Mouse (Mus musculus) kidney, postnatal 0 days (tissue): ENCODE measurements around the gene Lrrc4. TPM values are rescaled to one million over a fixed set of nuclear protein-coding genes. Genes with fewer than 3 reads are reported as not detected.

ENCODE experiments used
- ATAC-seq: fragments of 200-750 bp; cut with Nextera tagmentation; replicated peaks from 2 replicates; pipeline ENCODE4 v1.8.0; 2017; ENCODE audit warnings: low read depth, moderate number of reproducible peaks, moderate TSS enrichment, moderate library complexity; ENCODE audit not compliant: low FRiP score
- DNase-seq: peaks from one replicate; pipeline ENCODE4 v3.0.0-alpha.2; 2016; ENCODE audit warnings: low spot score
- H3K27ac ChIP-seq: fragments of 300-500 bp; sonication (generic); 2 replicates; pipeline ENCODE4 v1.5.1; 2014; ENCODE audit warnings: mild to moderate bottlenecking
- H3K27me3 ChIP-seq: fragments of 300-500 bp; sonication (generic); 2 replicates; pipeline ENCODE4 v1.6.1; 2014; ENCODE audit warnings: low read length, mixed read lengths; ENCODE audit not compliant: insufficient read depth
- H3K36me3 ChIP-seq: fragments of 300-500 bp; sonication (generic); 2 replicates; pipeline ENCODE4 v1.6.1; 2014; ENCODE audit warnings: low read length, mixed read lengths; ENCODE audit not compliant: insufficient read depth
- H3K4me1 ChIP-seq: fragments of 300-500 bp; sonication (generic); replicated peaks from 2 replicates; pipeline ENCODE4 v1.6.1; 2014; ENCODE audit warnings: antibody characterized with exemption, low read length, mixed read lengths; ENCODE audit not compliant: insufficient read depth
- H3K4me2 ChIP-seq: fragments of 300-500 bp; sonication (generic); 2 replicates; pipeline ENCODE4 v1.6.1; 2014; ENCODE audit warnings: mild to moderate bottlenecking, low read length, moderate library complexity, mixed read lengths
- H3K4me3 ChIP-seq: fragments of 300-500 bp; sonication (generic); replicated peaks from 2 replicates; pipeline ENCODE4 v1.5.1; 2014; ENCODE audit warnings: low read depth, low read length
- H3K9ac ChIP-seq: fragments of 300-500 bp; sonication (generic); 2 replicates; pipeline ENCODE4 v1.6.1; 2014; ENCODE audit warnings: low read depth, low read length
- H3K9me3 ChIP-seq: fragments of 300-500 bp; sonication (generic); replicated peaks from 2 replicates; pipeline ENCODE4 v1.6.1; 2016; ENCODE audit warnings: low read length, inconsistent platforms, mixed read lengths
- CTCF ChIP-seq: IDR thresholded peaks from 2 replicates; pipeline ENCODE4 v1.5.1; 2016; ENCODE audit warnings: antibody characterized with exemption, low read depth, mild to moderate bottlenecking, moderate library complexity
- WGBS: fragments of 180-500 bp; shearing (Covaris S2); extraction: QIAGEN DNeasy Blood & Tissue Kit; methylation state at CpG from one replicate; pipeline ENCODE4 v1.1.7; 2014; 5-methylcytosine and 5-hydroxymethylcytosine counted together
- polyA plus RNA-seq: library from polyadenylated mRNA; unstranded; fragments of >200 nt; fragmentation: Nextera tagmentation; extraction: Ambion mirVana; gene quantifications from 2 replicates; pipeline ENCODE4 v1.2.1, GENCODE M21; 2015

The Lrrc4 gene
- polyA plus RNA-seq, 1 experiment from 2014 or later: 0.66 TPM

DNA sequence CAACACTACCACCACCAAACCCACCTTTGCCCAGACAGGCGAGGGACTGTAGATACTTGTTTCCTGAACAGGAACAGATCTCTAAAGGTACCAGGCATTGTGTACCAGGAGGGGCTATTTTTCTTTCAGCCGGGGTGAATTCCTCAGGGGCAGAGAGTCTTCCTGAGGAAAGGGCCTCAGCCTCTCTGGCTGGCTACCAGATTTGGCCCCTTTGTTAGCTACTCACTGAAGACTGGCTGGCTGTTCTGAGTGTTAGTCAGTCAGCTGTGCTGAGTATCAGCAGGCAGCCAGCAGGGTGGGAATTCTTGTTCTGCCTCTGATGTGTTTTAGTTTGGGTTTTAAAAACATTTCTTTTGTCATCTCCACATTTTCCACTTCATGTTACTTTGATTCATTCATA, 198.4 kb downstream of the Lrrc4 start:
- Histone ChIP-seq H3K27ac (no peak overlapping the region), H3K36me3 (no peaks in the 10 kb centered on the region), H3K9me3 (no peaks in the 10 kb centered on the region), H3K4me3 (no peak overlapping the region), H3K4me1 (0 out of 2 replicates have a peak, but pooled peaks cover 3% of the 10 kb centered on the region), H3K4me2 (no peak overlapping the region), H3K9ac (no peak overlapping the region), H3K27me3 (no peaks in the 10 kb centered on the region)
- no peak for TF ChIP-seq CTCF
- WGBS: 58% methylated on average over 2 of the region's 2 CpGs
- ATAC-seq: no peak
- DNase-seq: no peak

DNA sequence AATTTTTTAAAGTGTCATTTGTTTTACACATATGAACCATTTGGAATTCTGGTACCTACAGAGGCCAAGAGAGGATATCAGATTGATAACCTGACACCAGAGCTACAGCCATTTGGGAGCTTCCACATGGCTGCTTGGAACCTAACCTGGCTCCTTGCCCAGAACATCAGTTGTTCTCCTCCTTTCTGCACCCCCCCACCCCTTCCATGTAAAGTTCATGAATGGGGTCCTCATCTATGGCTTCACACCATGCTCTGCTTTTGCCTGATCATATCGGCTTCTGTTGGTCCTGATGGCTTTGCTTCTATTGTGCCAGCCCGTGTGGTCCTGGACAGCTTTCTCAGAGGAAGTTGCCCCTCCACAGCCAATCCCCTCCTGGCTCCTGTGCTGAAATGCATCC, 200.6 kb downstream of the Lrrc4 start:
- WGBS: 76% methylated on average over 2 of the region's 2 CpGs
- Histone ChIP-seq H3K9me3 (no peaks in the 10 kb centered on the region), H3K27me3 (no peaks in the 10 kb centered on the region), H3K9ac (no peak overlapping the region), H3K4me1 (0 out of 2 replicates have a peak, but pooled peaks cover 3% of the 10 kb centered on the region), H3K4me3 (no peak overlapping the region), H3K27ac (no peak overlapping the region), H3K4me2 (no peak overlapping the region), H3K36me3 (peaks cover 3% of the 10 kb centered on the region; the same call in 1 of the 2 replicates)
- DNase-seq (no peak), ATAC-seq (no peak)
- no peak for TF ChIP-seq CTCF

DNA sequence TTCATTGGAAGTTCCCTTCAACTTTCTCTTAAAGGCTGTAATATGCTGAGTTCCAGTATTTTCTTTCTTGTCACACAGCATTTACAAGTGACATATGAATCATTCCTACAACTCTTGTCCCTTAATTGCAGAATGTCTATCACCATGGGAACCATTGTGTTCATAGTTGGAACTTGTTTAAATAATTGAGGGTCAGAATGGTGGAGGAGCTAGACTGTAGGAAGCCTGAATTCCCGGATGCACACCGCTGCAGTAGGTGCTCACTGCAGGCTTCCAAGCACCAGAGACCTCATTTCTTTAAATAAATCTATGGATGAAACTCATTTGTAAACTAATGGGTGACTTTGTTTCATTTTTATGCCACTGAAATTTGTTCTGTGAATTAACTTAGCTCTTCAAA, 201.7 kb downstream of the Lrrc4 start:
- Histone ChIP-seq H3K4me1 (0 out of 2 replicates have a peak, but pooled peaks cover 3% of the 10 kb centered on the region), H3K4me2 (no peak overlapping the region), H3K9ac (no peak overlapping the region), H3K27me3 (no peaks in the 10 kb centered on the region), H3K9me3 (no peaks in the 10 kb centered on the region), H3K36me3 (peaks cover 3% of the 10 kb centered on the region; the same call in 1 of the 2 replicates), H3K27ac (no peak overlapping the region), H3K4me3 (no peak overlapping the region)
- no peak for DNase-seq
- no peak for ATAC-seq
- 63% methylated on average over 2 of the region's 2 CpGs for WGBS
- TF ChIP-seq CTCF: no peak

GRCm38 (mm10) chr6:28628408-28628807, 203.1 kb downstream of the Lrrc4 start:
- TF ChIP-seq CTCF: no peak
- Histone ChIP-seq H3K9ac (no peak overlapping the region), H3K27me3 (no peaks in the 10 kb centered on the region), H3K4me3 (no peak overlapping the region), H3K27ac (no peak overlapping the region), H3K4me2 (no peak overlapping the region), H3K9me3 (no peaks in the 10 kb centered on the region), H3K4me1 (no peaks in the 10 kb centered on the region), H3K36me3 (peaks cover 3% of the 10 kb centered on the region; the same call in 1 of the 2 replicates)
- 85% methylated on average over 1 of the region's 1 CpGs for WGBS
- DNase-seq: no peak
- ATAC-seq: no peak

- Histone ChIP-seq H3K27me3 (no peaks in the 10 kb centered on the region), H3K36me3 (peaks cover 3% of the 10 kb centered on the region; the same call in 1 of the 2 replicates), H3K4me1 (peaks cover 7% of the 10 kb centered on the region; the same call in 1 of the 2 replicates), H3K27ac (no peak overlapping the region), H3K4me2 (no peak overlapping the region), H3K4me3 (no peak overlapping the region), H3K9ac (no peak overlapping the region), H3K9me3 (no peaks in the 10 kb centered on the region)
- ATAC-seq: no peak
- no peak for DNase-seq
- WGBS: 86% methylated on average over 3 of the region's 3 CpGs
- no peak for TF ChIP-seq CTCF
Measured at GRCm38 (mm10) chr6:28622963-28623362, 208.6 kb downstream of the Lrrc4 start.

- no peaks in the 10 kb centered on the region for H3K27me3 ChIP-seq
- no peak for TF ChIP-seq CTCF
- H3K4me2 ChIP-seq: no peak overlapping the region
- no peak overlapping the region for H3K9ac ChIP-seq
- H3K4me3 ChIP-seq: no peak overlapping the region
- DNase-seq: peak; percentile 63
- H3K36me3 ChIP-seq: peaks cover 3% of the 10 kb centered on the region; the same call in 1 of the 2 replicates
- no peak overlapping the region for H3K27ac ChIP-seq
- WGBS: 54% methylated on average over 6 of the region's 6 CpGs
- no peaks in the 10 kb centered on the region for H3K9me3 ChIP-seq
- H3K4me1 ChIP-seq: peaks cover 7% of the 10 kb centered on the region; the same call in 1 of the 2 replicates
- no peak for ATAC-seq
Measured at GRCm38 (mm10) chr6:28622522-28622921, 209.0 kb downstream of the Lrrc4 start.

DNA sequence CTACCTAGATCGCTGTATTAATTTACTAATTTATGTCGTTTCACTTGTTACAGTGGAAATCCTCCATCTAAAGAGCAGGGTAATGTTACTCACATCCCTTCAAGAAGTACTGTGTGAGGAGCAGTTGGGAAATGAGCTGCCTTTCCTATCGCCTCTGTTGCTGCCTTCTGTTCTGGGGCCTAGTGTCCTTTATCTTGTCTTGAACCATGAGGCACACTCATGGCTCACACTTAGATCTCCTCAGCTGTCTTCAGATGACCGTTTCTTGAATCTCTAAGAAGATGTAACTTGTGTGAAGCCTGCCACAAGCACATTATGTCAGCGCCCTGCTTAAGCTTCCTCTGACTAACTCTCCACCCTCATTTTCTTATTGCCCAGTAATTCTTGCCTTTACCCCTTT, 209.6 kb downstream of the Lrrc4 start:
- no peak overlapping the region for H3K27ac ChIP-seq
- no peak for TF ChIP-seq CTCF
- no peak overlapping the region for H3K9ac ChIP-seq
- no peaks in the 10 kb centered on the region for H3K27me3 ChIP-seq
- WGBS: 64% methylated on average over 5 of the region's 5 CpGs
- H3K4me1 ChIP-seq: peaks cover 7% of the 10 kb centered on the region; the same call in 1 of the 2 replicates
- H3K9me3 ChIP-seq: no peaks in the 10 kb centered on the region
- no peak overlapping the region for H3K4me3 ChIP-seq
- peaks cover 3% of the 10 kb centered on the region; the same call in 1 of the 2 replicates for H3K36me3 ChIP-seq
- DNase-seq: no peak
- H3K4me2 ChIP-seq: no peak overlapping the region
- no peak for ATAC-seq
